Mouse (Mus musculus) C2C12 (cell line): ENCODE data around the gene Tom1. TPM values are rescaled to one million over a fixed set of nuclear protein-coding genes. Genes with fewer than 3 reads are reported as not detected.

Source experiments
- H3K27me3 ChIP-seq: one replicate; pipeline ENCODE4 v1.6.1; 2011; ENCODE audit not compliant: control insufficient read depth, insufficient read depth, insufficient read length
- H3K36me3 ChIP-seq: one replicate; pipeline ENCODE4 v1.6.1; 2011; ENCODE audit not compliant: control insufficient read depth, insufficient read depth
- H3K4me3 ChIP-seq: one replicate; pipeline ENCODE4 v1.5.1; 2011; ENCODE audit warnings: mild to moderate bottlenecking, control low read depth; ENCODE audit not compliant: poor library complexity, insufficient read depth, severe bottlenecking
- H3K79me2 ChIP-seq: one replicate; pipeline ENCODE4 v1.6.1; 2011; ENCODE audit not compliant: control insufficient read depth, insufficient read depth
- H3K79me3 ChIP-seq: one replicate; pipeline ENCODE4 v1.6.1; 2011; ENCODE audit warnings: low read depth, control low read depth
- H3ac ChIP-seq: one replicate; pipeline ENCODE3; 2011; ENCODE audit warnings: low read depth; ENCODE audit not compliant: control insufficient read depth, insufficient read length
- CEBPB ChIP-seq: IDR thresholded peaks from one replicate; pipeline ENCODE4 v1.6.1; 2011; ENCODE audit warnings: low read depth, mild to moderate bottlenecking, control low read depth, moderate library complexity
- CTCF ChIP-seq: IDR thresholded peaks from one replicate; pipeline ENCODE4 v1.5.1; 2011; ENCODE audit not compliant: control insufficient read depth, insufficient read depth, insufficient read length
- FOSL1 ChIP-seq: IDR thresholded peaks from one replicate; pipeline ENCODE4 v1.8.0; 2011; ENCODE audit warnings: mild to moderate bottlenecking, low read length; ENCODE audit not compliant: poor library complexity, insufficient read depth, severe bottlenecking
- MAX ChIP-seq: IDR thresholded peaks from one replicate; pipeline ENCODE4 v1.6.1; 2011; ENCODE audit warnings: mild to moderate bottlenecking, control low read depth
- MYOD1 ChIP-seq: IDR thresholded peaks from one replicate; pipeline ENCODE4 v1.6.1; 2011; ENCODE audit warnings: low read depth; ENCODE audit not compliant: control insufficient read depth, insufficient read length
- MYOG ChIP-seq: IDR thresholded peaks from one replicate; pipeline ENCODE4 v1.6.1; 2011; ENCODE audit not compliant: control insufficient read depth, insufficient read length; ENCODE audit errors: extremely low read depth
- USF1 ChIP-seq: IDR thresholded peaks from one replicate; pipeline ENCODE4 v1.6.1; 2011; ENCODE audit warnings: low read depth, mild to moderate bottlenecking, control low read depth, moderate library complexity
- polyA plus RNA-seq: library from polyadenylated mRNA; unstranded; fragments of >200 nt; fragmentation: generic; extraction: Trizol; gene quantifications from one replicate; pipeline ENCODE4 v1.2.1, GENCODE M21; 2012; ENCODE audit warnings: missing spikeins

The Tom1 gene
- polyA plus RNA-seq, 1 experiment = 31.4 TPM

DNA sequence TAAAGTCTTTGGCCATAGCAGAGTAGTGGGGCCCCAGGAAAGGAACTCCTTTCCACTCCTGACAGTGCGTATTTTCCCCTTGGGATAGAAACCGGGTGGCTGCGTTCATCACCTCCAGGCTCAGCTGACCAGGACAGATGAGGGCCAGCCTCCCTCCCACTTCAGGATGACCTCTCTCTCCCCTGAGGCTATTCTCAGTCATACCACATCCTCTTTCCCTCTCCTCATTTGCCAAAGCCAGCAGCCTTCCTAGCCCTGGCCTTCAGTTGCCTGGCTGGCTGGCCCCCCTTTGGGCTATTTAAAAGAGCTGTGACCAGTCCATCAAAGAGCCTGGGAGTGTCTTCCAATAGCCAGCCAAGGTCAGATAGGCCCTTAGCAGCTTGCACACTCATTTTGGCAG, 29.8 kb downstream of the Tom1 start:
- Histone ChIP-seq H3K4me3 (no peak overlapping the region), H3K27me3 (no peaks in the 10 kb centered on the region), H3ac (no peak overlapping the region), H3K36me3 (no peaks in the 10 kb centered on the region), H3K79me2 (no peaks in the 10 kb centered on the region), H3K79me3 (no peaks in the 10 kb centered on the region)
- no peak for TF ChIP-seq CTCF
- no peak for TF ChIP-seq USF1
- TF ChIP-seq FOSL1 = no peak
- no peak for TF ChIP-seq MYOD1
- no peak for TF ChIP-seq CEBPB
- no peak for TF ChIP-seq MYOG

DNA sequence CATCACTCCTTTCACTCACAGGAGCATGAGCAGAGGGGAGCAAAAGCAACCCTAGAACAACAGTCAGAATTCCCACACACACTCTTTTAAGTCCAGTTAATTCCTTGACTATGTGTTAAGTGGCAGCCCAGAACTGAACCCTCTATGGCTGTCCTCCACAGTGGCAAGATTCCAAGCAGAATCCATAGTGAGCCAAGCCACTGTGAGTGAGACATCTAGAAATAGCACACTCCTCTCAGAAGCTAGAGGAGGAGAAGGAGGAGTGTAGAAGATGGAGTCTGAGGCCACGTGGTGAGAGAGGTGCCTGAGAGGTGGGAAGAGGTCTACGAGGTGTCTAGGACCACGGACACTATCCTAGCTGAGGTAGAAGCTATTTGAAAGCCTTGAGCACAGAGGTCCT, 31.3 kb downstream of the Tom1 start:
- no peak overlapping the region for H3ac ChIP-seq
- H3K27me3 ChIP-seq = no peaks in the 10 kb centered on the region
- no peak overlapping the region for H3K4me3 ChIP-seq
- no peaks in the 10 kb centered on the region for H3K36me3 ChIP-seq
- no peaks in the 10 kb centered on the region for H3K79me3 ChIP-seq
- H3K79me2 ChIP-seq = no peaks in the 10 kb centered on the region
- TF ChIP-seq MYOD1 = no peak
- TF ChIP-seq MYOG = no peak
- no peak for TF ChIP-seq CTCF
- no peak for TF ChIP-seq MAX
- TF ChIP-seq USF1 = no peak
- no peak for TF ChIP-seq CEBPB
- TF ChIP-seq FOSL1 = no peak

DNA sequence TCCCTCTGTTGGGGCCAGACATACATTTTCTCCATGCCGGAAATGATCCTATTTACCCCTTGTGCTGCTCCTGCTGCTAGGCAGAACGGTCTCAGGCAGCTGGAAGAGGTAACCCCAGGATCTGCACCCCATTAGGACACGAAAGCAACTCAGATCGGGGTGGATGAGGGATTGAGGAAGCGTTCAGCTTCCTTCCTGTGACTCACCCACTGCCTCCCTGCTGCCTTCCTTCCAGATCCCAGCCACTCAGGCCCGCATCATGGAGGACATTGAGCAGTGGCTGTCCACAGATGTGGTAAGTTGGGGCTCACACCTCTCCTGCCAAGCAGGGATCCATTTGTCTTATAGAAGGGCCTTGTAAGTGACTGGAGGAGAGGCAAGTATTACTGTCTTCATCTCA, 33.8 kb downstream of the Tom1 start:
- Histone ChIP-seq H3K4me3 (no peak overlapping the region), H3ac (no peak overlapping the region), H3K79me2 (no peaks in the 10 kb centered on the region), H3K27me3 (no peaks in the 10 kb centered on the region), H3K79me3 (no peaks in the 10 kb centered on the region), H3K36me3 (no peaks in the 10 kb centered on the region)
- TF ChIP-seq USF1 = no peak
- TF ChIP-seq CEBPB = no peak
- TF ChIP-seq MYOD1 = no peak
- TF ChIP-seq MYOG = no peak
- no peak for TF ChIP-seq MAX
- no peak for TF ChIP-seq FOSL1
- TF ChIP-seq CTCF = no peak

DNA sequence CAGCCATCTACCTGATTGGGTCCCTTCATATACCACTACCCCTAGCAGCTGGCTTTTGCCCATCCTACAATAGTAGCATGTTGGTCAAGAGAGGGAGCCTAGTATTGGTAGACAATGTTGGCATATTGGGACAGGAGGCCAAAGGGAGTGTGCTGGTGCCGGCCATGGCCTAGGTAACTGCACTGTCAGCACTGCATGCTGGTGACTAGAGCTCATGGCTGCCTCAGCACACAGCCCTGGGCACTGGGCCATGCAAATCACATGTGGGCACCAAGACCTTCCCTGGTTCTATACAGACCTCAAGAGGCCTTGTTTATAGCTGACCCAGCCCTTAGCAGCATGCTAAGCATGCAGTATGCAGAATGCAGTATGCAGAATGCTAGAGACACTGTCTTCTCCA, 36.8 kb downstream of the Tom1 start:
- no peaks in the 10 kb centered on the region for H3K79me3 ChIP-seq

GRCm38 (mm10) chr8:75071627-75072346, 38.3 kb downstream of the Tom1 start:
- no peak for TF ChIP-seq MYOG
- no peak for TF ChIP-seq CEBPB
- peak; percentile 84 for TF ChIP-seq CTCF
- TF ChIP-seq USF1 = peak; percentile 18
- peak; percentile 80 for TF ChIP-seq MAX
- H3K4me3 ChIP-seq = no peak overlapping the region
- H3ac ChIP-seq = no peak overlapping the region
- H3K79me3 ChIP-seq = no peaks in the 10 kb centered on the region
- no peaks in the 10 kb centered on the region for H3K36me3 ChIP-seq
- no peaks in the 10 kb centered on the region for H3K79me2 ChIP-seq
- H3K27me3 ChIP-seq = no peaks in the 10 kb centered on the region

More for the DNA sequence above, 36.8 kb downstream of the Tom1 start:
- Histone ChIP-seq H3K27me3 (no peaks in the 10 kb centered on the region), H3K79me2 (no peaks in the 10 kb centered on the region), H3K4me3 (no peak overlapping the region), H3K36me3 (no peaks in the 10 kb centered on the region), H3ac (no peak overlapping the region)
- TF ChIP-seq FOSL1 (no peak), MAX (no peak), MYOG (no peak), CEBPB (no peak), CTCF (no peak)

- TF ChIP-seq CEBPB (no peak), USF1 (no peak), FOSL1 (no peak), CTCF (no peak)
These were observed 41.4 kb downstream of the Tom1 start for GRCm38 (mm10) chr8:75074876-75075275.

More at GRCm38 (mm10) chr8:75074876-75075275, 41.4 kb downstream of the Tom1 start:
- Histone ChIP-seq H3K27me3 (no peaks in the 10 kb centered on the region), H3ac (no peak overlapping the region), H3K79me2 (no peaks in the 10 kb centered on the region), H3K79me3 (no peaks in the 10 kb centered on the region), H3K36me3 (no peaks in the 10 kb centered on the region), H3K4me3 (no peak overlapping the region)
